Mouse (Mus musculus): ENCODE measurements around the gene Thnsl1. TPM values are rescaled to one million over a fixed set of nuclear protein-coding genes. Genes with fewer than 3 reads are reported as not detected.
A peak's percentile ranks its signal among the peaks of the same experiment; 100 is the strongest.
"Not testable (repeated sequence)": the region's sequence is repeated elsewhere in the genome, so short reads cannot be mapped to it uniquely, and the experiment has no call there.

Thnsl1 gene
- total RNA-seq, 2 experiments from 2014 or later: 19.2 to 20.2 TPM

DNA sequence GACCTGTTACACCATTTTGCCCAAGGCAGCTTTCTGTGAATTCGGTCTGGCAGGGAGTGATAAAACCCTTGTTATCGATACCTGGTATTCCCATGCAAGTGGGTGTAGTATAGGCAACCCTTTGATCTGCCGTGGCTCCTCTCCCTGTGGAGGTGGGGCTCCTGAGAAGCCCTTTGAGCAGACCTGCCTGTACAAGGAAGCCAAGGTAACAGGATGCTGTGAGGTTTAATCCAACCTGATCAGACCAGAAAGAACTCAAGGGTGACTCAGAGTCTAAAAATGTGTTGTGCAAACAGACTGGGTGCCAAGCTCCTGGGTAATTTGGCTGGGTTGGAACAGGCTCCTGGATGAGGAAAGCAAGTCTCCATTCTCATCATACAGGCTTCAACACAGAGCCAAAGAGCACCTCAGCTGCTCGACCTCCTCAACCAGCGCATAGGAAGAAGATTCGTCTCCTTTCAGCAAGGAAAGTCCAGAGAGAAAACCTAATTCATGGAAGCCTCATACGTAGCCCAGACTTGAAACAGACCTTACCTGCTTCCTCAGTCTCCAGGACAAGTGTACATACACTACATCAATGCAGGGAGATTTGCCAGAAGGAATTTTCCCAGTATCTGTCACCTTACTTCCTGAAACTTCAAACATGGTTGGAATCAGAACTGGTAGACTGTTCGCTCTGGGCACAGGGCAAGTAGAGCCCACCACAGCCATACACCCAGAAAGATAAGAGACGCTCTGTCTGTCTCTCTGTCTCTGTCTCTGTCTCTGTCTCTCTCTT lies 29.5 kb downstream of the Thnsl1 start:
- intact Hi-C loops (cut with DNase I): no loop called here
- peak in 1 of 2 experiments; percentile 6 for DNase-seq (ENCODE audit: low spot score in 2 of 2)

DNA sequence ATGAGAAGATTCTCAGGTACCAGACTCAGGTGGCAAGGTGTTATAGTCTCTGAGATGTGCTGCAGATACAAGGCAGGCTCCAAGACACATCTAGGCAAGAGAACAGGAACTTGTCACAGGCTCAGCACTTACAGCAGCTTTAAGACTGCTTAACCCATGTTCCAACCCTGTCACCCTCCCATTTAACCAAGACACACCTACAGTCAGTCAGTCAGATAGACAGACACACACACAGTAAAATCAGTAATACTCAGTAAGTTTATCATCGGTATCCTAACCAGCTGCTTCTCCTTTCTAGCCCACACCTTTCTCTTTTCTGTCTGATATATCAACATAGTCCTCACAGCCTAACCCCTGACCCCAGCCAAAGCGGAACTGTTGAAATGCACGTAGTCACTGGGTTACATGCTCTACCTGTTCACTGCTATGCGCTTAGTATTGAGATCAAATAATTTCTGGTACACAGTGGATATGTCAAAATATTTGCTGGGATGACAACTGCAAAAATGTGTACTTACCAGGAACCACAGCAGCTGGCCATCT lies 30.4 kb downstream of the Thnsl1 start:
- DNase-seq (ENCODE audit: low spot score in 2 of 2): no peak
- intact Hi-C loops (cut with DNase I): no loop called here

DNA sequence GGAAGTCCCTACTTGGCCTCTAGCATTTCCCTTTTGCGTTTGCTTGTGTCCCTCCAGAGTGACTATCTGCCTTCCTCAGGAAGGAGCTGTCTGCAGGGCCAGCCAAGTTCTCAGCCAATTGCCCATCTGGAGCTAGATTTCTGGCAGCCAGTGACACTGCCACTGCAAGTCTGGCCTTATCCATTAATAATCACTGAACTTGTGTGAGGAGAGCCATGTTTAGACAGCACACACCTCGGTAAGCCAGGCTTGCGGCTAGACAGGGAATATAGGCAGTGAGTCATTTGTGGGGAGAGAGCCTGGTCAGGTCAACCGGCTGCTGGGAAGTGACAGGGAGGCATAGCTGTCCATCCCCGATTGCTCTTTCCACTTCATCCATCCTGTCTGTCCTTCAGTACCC lies 31.3 kb downstream of the Thnsl1 start:
- intact Hi-C loops (cut with DNase I): no loop called here
- no peak for DNase-seq (ENCODE audit: low spot score in 2 of 2)

DNA sequence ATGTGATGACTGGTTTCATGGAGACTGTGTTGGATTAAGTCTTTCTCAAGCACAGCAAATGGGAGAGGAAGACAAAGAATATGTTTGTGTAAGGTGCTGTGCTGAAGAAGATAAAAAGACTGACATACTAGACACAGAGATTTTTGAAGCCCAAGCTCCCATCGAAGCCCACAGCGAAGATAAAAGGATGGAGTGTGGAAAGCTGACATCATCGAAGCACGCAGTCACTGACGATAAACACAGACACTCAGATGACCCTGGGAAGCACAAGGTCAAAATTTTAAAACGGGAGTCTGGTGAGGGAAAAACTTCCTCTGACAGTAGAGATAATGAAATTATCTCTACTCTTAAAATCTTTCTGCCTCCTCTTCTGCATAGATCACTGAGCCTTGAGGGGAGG lies 38.6 kb downstream of the Thnsl1 start:
- DNase-seq (ENCODE audit: low spot score in 2 of 2); intact Hi-C loops (cut with DNase I): not testable (repeated sequence)

DNA sequence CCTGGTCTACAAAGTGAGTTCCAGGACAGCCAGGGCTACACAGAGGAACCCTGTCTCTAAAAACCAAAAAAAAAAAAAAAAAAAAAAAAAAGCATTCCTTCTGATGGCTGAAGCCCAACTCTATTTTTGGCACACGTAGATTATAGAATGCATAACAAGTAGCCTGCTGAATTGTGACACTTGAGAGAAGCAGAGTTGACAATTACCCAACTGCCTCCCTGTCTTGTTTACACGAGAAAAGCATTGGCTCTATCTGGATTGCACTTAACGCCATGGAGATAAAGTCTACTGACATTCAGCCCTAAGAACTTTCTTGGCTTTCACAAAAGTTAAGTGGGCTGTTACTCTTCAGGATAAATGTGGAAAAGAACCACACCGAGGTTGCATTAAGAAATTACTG lies 39.5 kb downstream of the Thnsl1 start:
- no peak for DNase-seq (ENCODE audit: low spot score in 2 of 2)
- intact Hi-C loops (cut with DNase I): no loop called here

DNA sequence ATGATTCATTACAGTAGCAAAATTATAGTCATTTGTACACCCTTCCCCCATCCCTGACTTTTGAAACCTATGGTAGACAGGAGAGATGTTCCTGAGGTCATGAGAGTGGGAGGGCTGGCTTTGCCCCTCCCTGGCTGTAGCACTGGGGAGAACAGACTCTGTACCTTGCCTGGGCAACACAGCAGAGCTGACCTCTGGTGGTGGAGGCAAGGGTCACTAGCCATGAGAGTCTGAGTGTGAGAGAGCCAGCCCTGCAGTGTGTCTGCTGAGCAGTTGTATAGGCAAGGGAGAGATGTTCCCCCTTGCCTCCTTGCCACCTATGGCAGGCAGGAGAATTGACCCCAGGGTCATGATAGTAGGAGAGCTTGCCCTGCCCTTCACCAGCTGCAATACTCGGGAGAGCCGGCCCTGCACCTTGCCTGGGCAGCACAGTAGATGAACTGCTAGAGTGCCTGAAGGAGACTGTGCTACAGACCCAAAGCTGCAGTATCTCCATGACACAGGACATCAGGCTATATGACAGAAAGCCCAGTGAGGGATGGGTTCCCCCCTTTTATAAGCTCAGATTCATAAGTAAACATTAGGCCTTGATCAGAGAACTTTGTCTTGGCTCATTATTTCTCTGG lies 40.1 kb downstream of the Thnsl1 start:
- intact Hi-C loops (cut with DNase I): no loop called here
- DNase-seq (ENCODE audit: low spot score in 2 of 2): no peak

DNA sequence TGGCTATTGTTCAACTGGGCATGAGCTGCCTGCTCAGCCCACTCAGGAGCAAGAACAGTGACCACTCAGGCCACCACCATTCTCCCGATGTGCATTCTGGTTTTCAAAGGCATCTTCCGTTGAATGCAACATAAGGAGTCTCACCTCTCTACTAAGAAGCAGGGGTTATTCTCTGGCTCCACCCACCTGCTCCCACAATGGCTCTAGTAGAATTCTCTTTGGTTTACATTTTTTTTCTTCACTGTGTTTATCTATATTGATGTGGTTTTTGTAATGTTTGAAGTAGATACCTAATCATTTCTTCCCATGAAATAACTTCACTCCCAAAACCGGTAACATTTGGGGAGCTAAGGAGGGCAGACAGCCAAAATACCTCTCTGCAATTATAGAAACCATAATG lies 48.1 kb downstream of the Thnsl1 start:
- intact Hi-C loops (cut with DNase I): no loop called here
- DNase-seq (ENCODE audit: low spot score in 2 of 2): no peak

DNA sequence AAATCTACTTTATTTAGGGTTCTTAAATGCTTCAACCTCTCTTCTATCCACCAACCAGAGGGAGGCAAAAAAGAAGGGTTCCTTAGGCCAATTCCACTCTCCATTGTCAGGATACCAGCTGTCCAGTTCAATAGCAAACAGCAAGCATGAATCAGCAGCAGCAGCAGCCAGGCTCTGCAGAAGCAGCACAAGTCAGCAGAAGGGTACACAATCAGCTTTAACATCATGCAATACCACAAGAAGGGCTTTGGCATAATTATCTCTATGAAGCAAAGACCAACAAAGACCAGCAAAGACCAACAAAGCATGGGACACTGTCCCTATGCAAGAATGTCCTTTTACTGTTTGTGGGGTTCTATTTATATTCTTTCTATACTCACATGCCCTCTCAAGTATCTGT lies 48.8 kb downstream of the Thnsl1 start:
- DNase-seq (ENCODE audit: low spot score in 2 of 2): no peak

DNA sequence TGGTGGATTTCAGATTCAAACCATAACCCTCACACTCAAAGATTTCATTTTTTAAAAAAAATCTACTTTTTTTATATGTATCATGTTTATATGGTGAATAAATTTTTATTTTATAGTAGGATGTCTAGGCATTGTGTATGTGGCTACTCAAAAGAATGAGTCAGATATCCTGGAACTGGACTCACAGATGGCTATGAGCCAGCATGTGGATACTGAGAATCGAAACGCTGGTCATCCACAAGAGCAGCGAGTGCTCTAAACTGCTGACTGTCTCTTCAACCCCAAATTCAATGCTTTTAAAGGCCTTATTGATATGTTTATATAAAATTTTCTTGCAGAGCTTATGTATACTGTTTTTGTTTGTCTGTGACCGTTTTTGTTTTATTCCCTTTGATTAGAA lies 52.8 kb downstream of the Thnsl1 start:
- DNase-seq (ENCODE audit: low spot score in 2 of 2): no peak
- intact Hi-C loops (cut with DNase I): no loop called here

More for the DNA sequence above, 48.8 kb downstream of the Thnsl1 start:
- intact Hi-C loops (cut with DNase I): no loop called here

DNA sequence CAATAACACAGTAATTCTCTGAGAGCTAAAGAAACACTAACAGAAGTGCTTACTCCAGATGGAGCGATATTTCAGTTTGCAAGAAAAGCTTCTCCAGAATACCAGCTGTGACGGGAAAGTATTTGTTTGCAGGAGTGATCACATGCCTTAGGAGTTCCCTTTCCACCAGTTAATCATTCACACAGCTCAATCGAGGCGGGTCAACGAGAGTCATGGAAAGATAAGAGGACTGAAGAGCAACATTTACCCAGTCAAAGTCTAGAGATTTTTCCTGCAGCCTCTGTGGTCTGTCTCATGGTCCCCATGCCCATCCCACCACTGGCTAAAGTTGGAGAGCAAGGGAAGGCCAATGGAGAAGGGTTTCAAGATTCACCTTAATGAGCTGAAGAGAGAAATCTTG lies 53.6 kb downstream of the Thnsl1 start:
- no peak for DNase-seq (ENCODE audit: low spot score in 2 of 2)
- intact Hi-C loops (cut with DNase I): no loop called here

DNA sequence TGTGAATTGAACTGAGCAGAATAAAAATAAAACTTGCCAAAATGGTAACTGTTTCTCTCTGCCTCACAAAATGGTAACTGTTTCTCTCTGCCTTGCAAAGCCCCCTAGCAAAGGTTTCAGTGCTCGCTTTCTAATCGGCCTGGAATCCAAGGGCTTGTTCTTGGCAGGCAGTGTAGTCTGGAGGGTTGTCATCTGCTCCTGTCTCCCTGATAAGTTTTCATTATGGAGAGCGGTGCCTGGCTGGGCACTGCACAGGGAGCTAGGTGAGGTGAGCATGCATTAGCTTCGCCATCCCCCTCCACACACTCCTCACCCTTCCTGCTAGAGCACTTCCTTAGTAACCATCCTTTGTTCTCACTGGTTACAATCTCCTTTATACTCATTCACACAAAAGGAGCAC lies 54.5 kb downstream of the Thnsl1 start:
- intact Hi-C loops (cut with DNase I): loop anchor here (5.0 kb wide), 1 partner anchor 48 kb away; no protein-coding TSS in a partner anchor
- no peak for DNase-seq (ENCODE audit: low spot score in 2 of 2)

DNA sequence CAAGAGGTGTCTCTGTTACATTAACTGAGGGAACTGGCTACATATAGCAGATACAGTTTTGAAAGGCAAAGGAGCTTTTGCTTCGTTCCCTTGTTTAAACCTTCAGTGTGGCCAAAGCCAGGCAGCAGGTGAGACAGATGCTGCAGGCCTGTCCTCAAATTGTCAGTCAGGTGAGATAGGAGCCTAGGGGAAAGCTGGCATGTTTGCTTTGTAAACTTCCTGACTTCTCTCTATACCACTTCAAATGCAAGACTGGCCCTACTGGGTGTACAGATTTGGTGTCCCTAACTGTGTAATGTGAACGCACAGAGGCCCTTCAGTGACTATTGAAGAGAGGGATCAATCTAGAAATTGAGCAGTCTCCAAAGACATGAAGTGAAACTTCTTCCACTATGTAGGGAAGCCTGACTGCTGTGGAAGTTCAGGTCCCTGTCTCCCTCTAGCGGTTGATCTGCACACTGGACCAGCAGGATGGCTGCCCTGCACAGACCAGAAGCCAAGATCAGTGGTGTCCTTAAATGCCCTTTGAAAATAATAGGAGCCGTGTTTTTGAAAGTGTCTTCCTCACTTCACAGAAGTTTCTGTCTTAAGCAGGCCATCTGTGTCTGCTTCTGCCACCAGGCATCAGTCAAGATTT lies 56.0 kb downstream of the Thnsl1 start:
- intact Hi-C loops (cut with DNase I): loop anchor here (5.0 kb wide), 1 partner anchor 49 kb away; no protein-coding TSS in a partner anchor
- DNase-seq (ENCODE audit: low spot score in 2 of 2): peak; percentile 71 to 72

DNA sequence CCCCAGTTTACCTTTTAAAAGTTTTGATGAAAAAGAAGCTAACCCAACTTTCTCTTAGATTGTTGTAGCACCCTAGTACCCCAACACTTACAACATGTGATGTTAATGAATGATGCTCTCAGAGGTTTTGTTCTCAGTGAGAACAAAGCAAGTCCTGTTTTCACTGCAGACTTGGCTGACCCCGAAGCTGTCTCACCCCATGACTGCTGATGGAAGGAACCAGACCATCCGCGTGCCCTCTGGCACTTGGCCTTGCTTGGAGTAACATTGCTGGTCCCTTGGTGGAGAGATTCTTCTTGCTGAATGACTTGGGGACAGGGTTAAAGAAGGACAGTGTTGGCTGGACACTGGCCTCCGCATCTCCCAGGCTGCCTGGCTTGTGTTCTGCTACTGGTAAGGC lies 58.5 kb downstream of the Thnsl1 start:
- DNase-seq (ENCODE audit: low spot score in 2 of 2): no peak
- intact Hi-C loops (cut with DNase I): loop anchor here (5.0 kb wide), 1 partner anchor 52 kb away; no protein-coding TSS in a partner anchor

Other genes with a start within 250 kb of the Thnsl1 start
- 100 to 1,000 TPM; 213 to 217 TPM for gene Arhgap21, start 236.8 kb upstream of the Thnsl1 start, total RNA-seq (2021)
- 1 to 10 TPM; 2.9 to 4.6 TPM for gene Enkur, start 359 bp upstream of the Thnsl1 start, total RNA-seq (2021)
- gene Gpr158, start 161.8 kb downstream of the Thnsl1 start, total RNA-seq (2021): 100 to 1,000 TPM; 108 to 124 TPM